14 mouse cellular contexts compared by ENCODE assay signal in genomic region chr11:3101875-3102494, GRCm38 (mm10).
DNase-seq lines count a peak whose midpoint lies in the region; ATAC-seq and TF ChIP-seq lines count a peak whose summit lies in the region.
"Had no signal": no experiment of that assay in that cellular context is flagged by ENCODE, and none has a peak within 500 bp of the region (broad histone marks: within the 10 kb centered on the region; RNA-seq: fewer than 3 reads in every experiment).

No protein-coding gene starts in this region.

- peaks cover 40% of the 10 kb centered on the region for H3K9me3 ChIP-seq in heart, embryonic 11.5 days (replicated peaks; ENCODE audit: control insufficient read depth, low read length)
- H3K9me3 ChIP-seq in liver, embryonic 11.5 days (ENCODE audit: control insufficient read depth, low read length), result peaks cover 39% of the 10 kb centered on the region
- H3K9me3 ChIP-seq in liver, postnatal 0 days (ENCODE audit: low read length), result peaks cover 34% of the 10 kb centered on the region
- peaks cover 11% of the 10 kb centered on the region for H3K9me3 ChIP-seq in CH12.LX (replicated peaks; ENCODE audit: low read length)
- H3K9me3 ChIP-seq in embryonic facial prominence, embryonic 15.5 days (replicated peaks), result peaks cover 47% of the 10 kb centered on the region

- no peak overlapping the region for H3K4me2 ChIP-seq in heart, embryonic 11.5 days
- no peak overlapping the region for H3K4me2 ChIP-seq in liver, embryonic 11.5 days
- no peak overlapping the region for H3K4me2 ChIP-seq in liver, postnatal 0 days (ENCODE audit: low read depth, low read length)
- no peak overlapping the region for H3K4me2 ChIP-seq in CH12.LX (ENCODE audit: insufficient read depth, low read depth, poor library complexity, severe bottlenecking)
- no peak overlapping the region for H3K4me2 ChIP-seq in embryonic facial prominence, embryonic 15.5 days (replicated peaks)
- H3K4me2 ChIP-seq: forebrain, embryonic 13.5 days; limb, embryonic 13.5 days; midbrain, embryonic 12.5 days had no signal

- intact Hi-C loops in heart, adult 2 months (cut with DNase I), result no loop called here

- 64% methylated on average over 10 of the region's 10 CpGs for WGBS in heart, embryonic 11.5 days (ENCODE audit: insufficient replicate concordance)
- 65% methylated on average over 10 of the region's 10 CpGs for WGBS in heart, adult 2 months
- WGBS in liver, embryonic 11.5 days, result 67% methylated on average over 10 of the region's 10 CpGs
- WGBS in liver, postnatal 0 days (ENCODE audit: insufficient replicate concordance), result 64% methylated on average over 10 of the region's 10 CpGs
- 70% methylated on average over 10 of the region's 10 CpGs for WGBS in embryonic facial prominence, embryonic 15.5 days

- H3K79me2 ChIP-seq in heart, adult 2 months (replicated peaks; ENCODE audit: control insufficient read depth, insufficient read depth, low read length), result no peaks in the 10 kb centered on the region
- peaks cover 9% of the 10 kb centered on the region; the same call in 1 of the 2 replicates for H3K79me2 ChIP-seq in CH12.LX (replicated peaks; ENCODE audit: control insufficient read depth, extremely low read depth, insufficient read depth, poor library complexity, severe bottlenecking)

- H3K9ac ChIP-seq in heart, embryonic 11.5 days (ENCODE audit: low read depth, low read length), result no peak overlapping the region
- no peak overlapping the region for H3K9ac ChIP-seq in heart, adult 2 months (ENCODE audit: low read depth, low read length)
- H3K9ac ChIP-seq in liver, embryonic 11.5 days (ENCODE audit: low read depth, low read length), result no peak overlapping the region
- H3K9ac ChIP-seq in liver, postnatal 0 days (replicated peaks), result no peak overlapping the region
- no peak overlapping the region for H3K9ac ChIP-seq in CH12.LX (ENCODE audit: insufficient read depth, low read depth)
- no peak overlapping the region for H3K9ac ChIP-seq in embryonic facial prominence, embryonic 15.5 days
- H3K9ac ChIP-seq: forebrain, embryonic 13.5 days; limb, embryonic 13.5 days; midbrain, embryonic 12.5 days had no signal

- no peaks in the 10 kb centered on the region for H3K36me3 ChIP-seq in heart, embryonic 11.5 days (ENCODE audit: control insufficient read depth, insufficient read depth, low read length)
- H3K36me3 ChIP-seq in heart, adult 2 months (ENCODE audit: control insufficient read depth, insufficient read depth, low read length), result no peaks in the 10 kb centered on the region
- H3K36me3 ChIP-seq in liver, embryonic 11.5 days (ENCODE audit: control insufficient read depth, insufficient read depth, low read length), result 0 out of 2 replicates have a peak, but pooled peaks cover 2% of the 10 kb centered on the region
- H3K36me3 ChIP-seq in liver, postnatal 0 days (replicated peaks; ENCODE audit: insufficient read depth, low read length), result no peaks in the 10 kb centered on the region
- no peaks in the 10 kb centered on the region for H3K36me3 ChIP-seq in CH12.LX (replicated peaks in 1 of 2; ENCODE audit: control insufficient read depth in 1 of 2, insufficient read depth in 1 of 2, low read length in 1 of 2)
- no peaks in the 10 kb centered on the region for H3K36me3 ChIP-seq in embryonic facial prominence, embryonic 15.5 days
- H3K36me3 ChIP-seq: G1E; limb, embryonic 13.5 days had no signal

- no peak for TF ChIP-seq RAD21 in CH12.LX (IDR thresholded peaks at IDR 0.05; ENCODE audit: low read depth, low read length)

- TF ChIP-seq POLR2A in heart, adult 2 months (IDR thresholded peaks at IDR 0.05; ENCODE audit: insufficient read depth, low read depth, low read length), result no peak
- TF ChIP-seq POLR2A in CH12.LX (IDR thresholded peaks at IDR 0.05; ENCODE audit: low read depth, low read length), result no peak

- H3K27ac ChIP-seq in heart, embryonic 11.5 days (ENCODE audit: low read depth, low read length), result no peak overlapping the region
- no peak overlapping the region for H3K27ac ChIP-seq in heart, adult 2 months
- no peak overlapping the region for H3K27ac ChIP-seq in liver, embryonic 11.5 days (ENCODE audit: low read depth, low read length)
- H3K27ac ChIP-seq in liver, postnatal 0 days (ENCODE audit: low read depth), result no peak overlapping the region
- H3K27ac ChIP-seq in CH12.LX (ENCODE audit: insufficient read depth, low read depth), result no peak overlapping the region
- no peak overlapping the region for H3K27ac ChIP-seq in embryonic facial prominence, embryonic 15.5 days (replicated peaks)
- H3K27ac ChIP-seq: forebrain, embryonic 13.5 days; limb, embryonic 13.5 days; midbrain, embryonic 12.5 days had no signal

- no peak overlapping the region for H3K4me3 ChIP-seq in heart, embryonic 11.5 days (ENCODE audit: low read depth, low read length)
- no peak overlapping the region for H3K4me3 ChIP-seq in heart, adult 2 months
- H3K4me3 ChIP-seq in liver, embryonic 11.5 days (ENCODE audit: low read depth, low read length), result no peak overlapping the region
- H3K4me3 ChIP-seq in liver, postnatal 0 days (ENCODE audit: low read depth, low read length), result no peak overlapping the region
- no peak overlapping the region for H3K4me3 ChIP-seq in CH12.LX (replicated peaks in 1 of 3; ENCODE audit: low read depth in 2 of 3, low read length in 2 of 3, poor library complexity in 1 of 3)
- H3K4me3 ChIP-seq in embryonic facial prominence, embryonic 15.5 days (replicated peaks), result no peak overlapping the region
- H3K4me3 ChIP-seq: forebrain, embryonic 13.5 days; limb, embryonic 13.5 days; midbrain, embryonic 12.5 days had no signal

- peak; percentile 63 for ATAC-seq in heart, embryonic 11.5 days (replicated peaks; ENCODE audit: insufficient number of reproducible peaks, low FRiP score, low TSS enrichment)
- ATAC-seq in liver, embryonic 11.5 days (replicated peaks; ENCODE audit: low FRiP score), result peak; percentile 14; the same call in 1 of the 2 replicates
- no peak for ATAC-seq in liver, postnatal 0 days
- peak; percentile 75 for ATAC-seq in embryonic facial prominence, embryonic 15.5 days (ENCODE audit: insufficient number of reproducible peaks, low FRiP score, low TSS enrichment, low read depth)
- ATAC-seq: forebrain, embryonic 13.5 days had no signal

- dilution Hi-C loops in CH12.LX (cut with MboI; ENCODE audit: extremely low pct_ligation_motif_present, extremely low pct_unique_long_range_greater_than_20kb, low sequenced_read_pairs), result no loop called here

- H3K27me3 ChIP-seq in heart, embryonic 11.5 days (ENCODE audit: control insufficient read depth, insufficient read depth, low read length), result no peaks in the 10 kb centered on the region
- H3K27me3 ChIP-seq in heart, adult 2 months (ENCODE audit: control insufficient read depth, insufficient read depth, low read length), result no peaks in the 10 kb centered on the region
- H3K27me3 ChIP-seq in liver, embryonic 11.5 days (replicated peaks; ENCODE audit: control insufficient read depth, insufficient read depth, low read length), result no peaks in the 10 kb centered on the region
- no peaks in the 10 kb centered on the region for H3K27me3 ChIP-seq in liver, postnatal 0 days (ENCODE audit: insufficient read depth, low read length)
- no peaks in the 10 kb centered on the region for H3K27me3 ChIP-seq in CH12.LX (replicated peaks)
- no peaks in the 10 kb centered on the region for H3K27me3 ChIP-seq in embryonic facial prominence, embryonic 15.5 days
- H3K27me3 ChIP-seq: forebrain, embryonic 13.5 days; limb, embryonic 13.5 days; midbrain, embryonic 12.5 days had no signal

- TF ChIP-seq EP300 in heart, adult 2 months (IDR thresholded peaks at IDR 0.05; ENCODE audit: insufficient read depth, low read depth, low read length), result no peak
- TF ChIP-seq EP300 in liver, postnatal 0 days (IDR thresholded peaks at IDR 0.05; ENCODE audit: low read depth), result no peak
- TF ChIP-seq EP300 in CH12.LX (IDR thresholded peaks at IDR 0.05; ENCODE audit: low read length), result no peak

- TF ChIP-seq CTCF in heart, adult 2 months (IDR thresholded peaks at IDR 0.05), result no peak
- TF ChIP-seq CTCF in liver, postnatal 0 days (IDR thresholded peaks at IDR 0.05; ENCODE audit: low read depth), result no peak
- peak in 1 of 2 experiments; percentile 5; a peak in 1 of 4 replicates for TF ChIP-seq CTCF in CH12.LX (conservative IDR thresholded peaks at IDR 0.05 in 1 of 2, IDR thresholded peaks at IDR 0.05 in 1 of 2; ENCODE audit: low read depth in 2 of 2, low read length in 2 of 2)

- no peak for DNase-seq in heart, adult 2 months
- no peak for DNase-seq in liver, embryonic 11.5 days (ENCODE audit: low spot score)
- no peak for DNase-seq in liver, postnatal 0 days
- no peak for DNase-seq in CH12.LX (ENCODE audit: extremely low read depth)
- no peak for DNase-seq in cerebellum, adult 11-12 months
- DNase-seq in cerebellum, postnatal 25 days, result no peak
- DNase-seq: adrenal gland, adult 8-10 months; cerebellum, adult 18-20 months had no signal

- in situ Hi-C loops in CH12.LX (cut with MboI; ENCODE audit: low pct_ligation_motif_present, low pct_unique_long_range_greater_than_20kb, low sequenced_read_pairs), result no loop called here

- no peaks in the 10 kb centered on the region for H3K4me1 ChIP-seq in heart, embryonic 11.5 days (ENCODE audit: control insufficient read depth, insufficient read depth, low read length)
- H3K4me1 ChIP-seq in heart, adult 2 months (ENCODE audit: control insufficient read depth, insufficient read depth, low read length), result no peaks in the 10 kb centered on the region
- no peaks in the 10 kb centered on the region for H3K4me1 ChIP-seq in liver, embryonic 11.5 days (replicated peaks; ENCODE audit: control insufficient read depth, insufficient read depth, low read length)
- no peaks in the 10 kb centered on the region for H3K4me1 ChIP-seq in liver, postnatal 0 days (ENCODE audit: insufficient read depth)
- no peaks in the 10 kb centered on the region for H3K4me1 ChIP-seq in CH12.LX (ENCODE audit: control insufficient read depth in 1 of 2, insufficient read depth in 2 of 2)
- no peaks in the 10 kb centered on the region for H3K4me1 ChIP-seq in embryonic facial prominence, embryonic 15.5 days
- H3K4me1 ChIP-seq: forebrain, embryonic 13.5 days; limb, embryonic 13.5 days; midbrain, embryonic 12.5 days had no signal

TF ChIP-seq in CH12.LX, 34 proteins besides CTCF, POLR2A, EP300 and RAD21:
- TF ChIP-seq PAX5 (IDR thresholded peaks at IDR 0.05; ENCODE audit: low read length), result peak; percentile 98
- no peak for TF ChIP-seq ETS1 (conservative IDR thresholded peaks at IDR 0.05; ENCODE audit: low read depth, low read length)
TF ChIP-seq in CH12.LX: peak in this region for 1.
